In genomic region chr8:106512475-106513150, GRCm38 (mm10) we compare ENCODE assay signal across 12 mouse cellular contexts. TPM values are rescaled to one million over a fixed set of nuclear protein-coding genes. Genes with fewer than 3 reads are reported as not detected.
DNase-seq lines count a peak whose midpoint lies in the region; ATAC-seq lines count a peak whose summit lies in the region.
"Had no signal": no experiment of that assay in that cellular context is flagged by ENCODE, and none has a peak within 500 bp of the region (broad histone marks: within the 10 kb centered on the region; RNA-seq: fewer than 3 reads in every experiment).

No protein-coding gene starts in this region.

- H3K4me2 ChIP-seq in lung, embryonic 15.5 days: peak overlapping the region; percentile 78
- peak overlapping the region; percentile 72 for H3K4me2 ChIP-seq in embryonic facial prominence, embryonic 15.5 days (replicated peaks)
- peak overlapping the region; percentile 51 for H3K4me2 ChIP-seq in kidney, embryonic 14.5 days (replicated peaks; ENCODE audit: low read depth, low read length)
- H3K4me2 ChIP-seq in neural tube, embryonic 15.5 days: peak overlapping the region; percentile 66

- H3K9ac ChIP-seq in lung, embryonic 15.5 days: no peak overlapping the region
- no peak overlapping the region for H3K9ac ChIP-seq in embryonic facial prominence, embryonic 15.5 days
- peak overlapping the region; percentile 69; the same call in 1 of the 2 replicates for H3K9ac ChIP-seq in kidney, embryonic 14.5 days (ENCODE audit: low read depth, low read length)
- H3K9ac ChIP-seq in neural tube, embryonic 15.5 days (replicated peaks): no peak overlapping the region

- no peak for ATAC-seq in lung, embryonic 15.5 days (ENCODE audit: borderline replicate concordance, extremely low read depth, low FRiP score, low TSS enrichment)
- no peak for ATAC-seq in embryonic facial prominence, embryonic 15.5 days (ENCODE audit: insufficient number of reproducible peaks, low FRiP score, low TSS enrichment, low read depth)
- no peak for ATAC-seq in kidney, embryonic 14.5 days (ENCODE audit: low FRiP score, low TSS enrichment)
- no peak for ATAC-seq in neural tube, embryonic 15.5 days (ENCODE audit: low FRiP score)

- H3K4me3 ChIP-seq in lung, embryonic 15.5 days: peak overlapping the region; percentile 54
- peak overlapping the region; percentile 52 for H3K4me3 ChIP-seq in embryonic facial prominence, embryonic 15.5 days (replicated peaks)
- peak overlapping the region; percentile 52; the same call in 1 of the 2 replicates for H3K4me3 ChIP-seq in kidney, embryonic 14.5 days (ENCODE audit: low read length)
- H3K4me3 ChIP-seq in neural tube, embryonic 15.5 days (replicated peaks): peak overlapping the region; percentile 38
- H3K4me3 ChIP-seq: left cerebral cortex, adult 2 months had no signal

- H3K9me3 ChIP-seq in lung, embryonic 15.5 days: no peaks in the 10 kb centered on the region
- H3K9me3 ChIP-seq in embryonic facial prominence, embryonic 15.5 days (replicated peaks): no peaks in the 10 kb centered on the region
- H3K9me3 ChIP-seq in kidney, embryonic 14.5 days (ENCODE audit: control insufficient read depth, low read length): no peaks in the 10 kb centered on the region
- H3K9me3 ChIP-seq in neural tube, embryonic 15.5 days (replicated peaks): no peaks in the 10 kb centered on the region

- 0 out of 2 replicates have a peak overlapping the region, but pooled peaks have one; percentile 74 for H3K27ac ChIP-seq in lung, embryonic 15.5 days
- H3K27ac ChIP-seq in embryonic facial prominence, embryonic 15.5 days (replicated peaks): peak overlapping the region; percentile 74; the same call in 1 of the 2 replicates
- peak overlapping the region; percentile 87 for H3K27ac ChIP-seq in kidney, embryonic 14.5 days (ENCODE audit: low read depth, low read length)
- H3K27ac ChIP-seq in neural tube, embryonic 15.5 days (replicated peaks): no peak overlapping the region
- H3K27ac ChIP-seq: gastrocnemius, adult 2 months; left cerebral cortex, adult 2 months; macrophage had no signal

- DNase-seq in lung, postnatal 25 days (ENCODE audit: low spot score): no peak
- no peak for DNase-seq in adrenal gland, postnatal 25 days
- DNase-seq in layer of hippocampus, postnatal 14 days (ENCODE audit: low spot score in 2 of 2): no peak
- DNase-seq: gastrocnemius, adult 2 months; spleen, adult 18-20 months had no signal

- H3K4me1 ChIP-seq in lung, embryonic 15.5 days: peaks cover 56% of the 10 kb centered on the region
- H3K4me1 ChIP-seq in embryonic facial prominence, embryonic 15.5 days: peaks cover 38% of the 10 kb centered on the region
- H3K4me1 ChIP-seq in kidney, embryonic 14.5 days (ENCODE audit: control insufficient read depth, insufficient read depth, low read length): peaks cover 28% of the 10 kb centered on the region
- H3K4me1 ChIP-seq in neural tube, embryonic 15.5 days: peaks cover 50% of the 10 kb centered on the region

- WGBS in lung, embryonic 15.5 days: 37% methylated on average over 7 of the region's 7 CpGs
- WGBS in embryonic facial prominence, embryonic 15.5 days: 33% methylated on average over 7 of the region's 7 CpGs
- WGBS in kidney, embryonic 14.5 days: 23% methylated on average over 7 of the region's 7 CpGs
- 50% methylated on average over 7 of the region's 7 CpGs for WGBS in neural tube, embryonic 15.5 days

- no peaks in the 10 kb centered on the region for H3K36me3 ChIP-seq in lung, embryonic 15.5 days
- no peaks in the 10 kb centered on the region for H3K36me3 ChIP-seq in embryonic facial prominence, embryonic 15.5 days
- no peaks in the 10 kb centered on the region for H3K36me3 ChIP-seq in kidney, embryonic 14.5 days (ENCODE audit: control insufficient read depth, insufficient read depth, low read length)
- no peaks in the 10 kb centered on the region for H3K36me3 ChIP-seq in neural tube, embryonic 15.5 days

- peaks cover 35% of the 10 kb centered on the region for H3K27me3 ChIP-seq in lung, embryonic 15.5 days
- peaks cover 11% of the 10 kb centered on the region; the same call in 1 of the 2 replicates for H3K27me3 ChIP-seq in embryonic facial prominence, embryonic 15.5 days
- peaks cover 8% of the 10 kb centered on the region; the same call in 1 of the 2 replicates for H3K27me3 ChIP-seq in kidney, embryonic 14.5 days (ENCODE audit: control insufficient read depth, insufficient read depth, low read length)
- peaks cover 31% of the 10 kb centered on the region for H3K27me3 ChIP-seq in neural tube, embryonic 15.5 days (replicated peaks)

RNA-seq across cellular contexts. Expression of gene Cdh3, which starts 1.9 kb away (rescaled TPM):
- polyA plus RNA-seq in lung, embryonic 15.5 days (2015; fragmentation: Nextera tagmentation; extraction: Ambion mirVana): 20.2 and 22.1 TPM in 2 replicates
- polyA plus RNA-seq in embryonic facial prominence, embryonic 15.5 days (2015; fragmentation: Nextera tagmentation; extraction: Ambion mirVana): 23.0 and 24.5 TPM in 2 replicates
- 18.2 and 21.1 TPM in 2 replicates for polyA plus RNA-seq in kidney, embryonic 14.5 days (2014; fragmentation: Nextera tagmentation; extraction: Ambion mirVana)
- polyA plus RNA-seq in neural tube, embryonic 15.5 days (2015; fragmentation: Nextera tagmentation; extraction: Ambion mirVana): 8.5 and 13.7 TPM in 2 replicates
- total RNA-seq in adrenal gland, postnatal 25 days (2021): 0.27 and 0.52 TPM in 2 replicates
- 1 to 10 TPM in 1 of 2 experiments, under 1 TPM in 1; 0.12 to 1.5 TPM for total RNA-seq in layer of hippocampus, postnatal 14 days (2021)
- polyA plus RNA-seq: macrophage had no signal

RNA-seq across cellular contexts. Expression of gene 6030452D12Rik, which starts 12.3 kb away (rescaled TPM):
- polyA plus RNA-seq in lung, embryonic 15.5 days (2015; fragmentation: Nextera tagmentation; extraction: Ambion mirVana): not detected in 2 replicates
- polyA plus RNA-seq in embryonic facial prominence, embryonic 15.5 days (2015; fragmentation: Nextera tagmentation; extraction: Ambion mirVana): not detected in 2 replicates
- polyA plus RNA-seq in kidney, embryonic 14.5 days (2014; fragmentation: Nextera tagmentation; extraction: Ambion mirVana): not detected in 2 replicates
- polyA plus RNA-seq in neural tube, embryonic 15.5 days (2015; fragmentation: Nextera tagmentation; extraction: Ambion mirVana): not detected in 2 replicates
- not detected in 2 replicates for total RNA-seq in adrenal gland, postnatal 25 days (2021)
- total RNA-seq in layer of hippocampus, postnatal 14 days (2021): not detected
- total RNA-seq: gastrocnemius, adult 2 months; left cerebral cortex, adult 2 months had no signal
- polyA plus RNA-seq: macrophage; neural tube, embryonic 11.5 days had no signal
